Mouse (Mus musculus): ENCODE results near the gene Lypd6. TPM values are rescaled to one million over a fixed set of nuclear protein-coding genes. Genes with fewer than 3 reads are reported as not detected.

Gene Lypd6
- polyA plus RNA-seq, 1 experiment from 2014 or later = 1.7 TPM

DNA sequence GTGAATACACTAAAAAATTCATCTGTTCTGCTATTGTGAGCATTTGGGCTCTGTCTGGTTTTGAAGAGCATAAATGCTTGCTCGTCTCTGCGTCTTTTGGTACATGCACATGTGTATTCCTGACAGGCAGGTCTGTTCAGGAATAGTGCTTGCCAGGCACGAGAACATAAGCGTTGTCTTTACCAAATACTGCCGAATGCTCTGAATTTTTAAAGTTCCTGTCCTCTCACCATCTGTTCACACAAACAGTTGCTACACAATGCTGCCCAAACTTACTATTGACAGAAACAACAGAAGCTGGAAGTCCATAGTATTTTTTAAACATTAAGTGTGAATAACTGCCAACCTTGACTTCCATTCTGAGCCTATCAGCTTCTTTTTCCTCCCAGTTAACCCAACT is 112.9 kb downstream of the Lypd6 start:
- H3K36me3 ChIP-seq (ENCODE audit: control insufficient read depth, insufficient read depth, low read length) = no peaks in the 10 kb centered on the region
- H3K4me2 ChIP-seq (ENCODE audit: low read depth, low read length) = no peak overlapping the region
- H3K27ac ChIP-seq (ENCODE audit: low read length) = no peak overlapping the region
- WGBS = 77% methylated on average over 5 of the region's 5 CpGs
- H3K27me3 ChIP-seq (ENCODE audit: control insufficient read depth, insufficient read depth, low read depth, low read length) = no peaks in the 10 kb centered on the region
- H3K4me3 ChIP-seq (ENCODE audit: low read length) = no peak overlapping the region
- H3K4me1 ChIP-seq (replicated peaks; ENCODE audit: control insufficient read depth, insufficient read depth, low read length) = peaks cover 3% of the 10 kb centered on the region; the same call in 1 of the 2 replicates
- H3K9me3 ChIP-seq (ENCODE audit: control insufficient read depth, low read length) = no peaks in the 10 kb centered on the region
- ATAC-seq (ENCODE audit: low read depth) = no peak
- no peak overlapping the region for H3K9ac ChIP-seq (ENCODE audit: low read length)

DNA sequence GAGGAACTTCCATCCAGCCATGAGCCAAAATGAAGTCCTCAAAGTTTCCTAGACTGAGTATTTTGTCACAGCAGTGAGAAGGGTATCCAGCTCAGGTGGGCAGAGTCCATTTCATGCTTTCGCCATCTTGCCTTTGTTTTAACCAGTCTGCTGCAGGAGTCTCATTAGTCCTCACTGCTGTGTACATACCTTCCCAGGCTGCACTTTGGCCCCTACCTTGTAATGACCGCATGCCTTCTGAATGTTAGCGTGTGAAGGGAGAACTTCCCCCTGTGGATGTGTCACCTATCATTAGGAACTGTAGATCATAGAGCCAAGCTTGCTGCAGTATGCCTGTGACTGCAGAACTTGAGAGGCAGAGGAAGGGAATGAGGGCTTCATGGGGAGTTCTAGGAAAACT is 114.2 kb downstream of the Lypd6 start:
- Histone ChIP-seq H3K4me1 (replicated peaks; ENCODE audit: control insufficient read depth, insufficient read depth, low read length) (peaks cover 3% of the 10 kb centered on the region; the same call in 1 of the 2 replicates), H3K27ac (ENCODE audit: low read length) (no peak overlapping the region), H3K27me3 (ENCODE audit: control insufficient read depth, insufficient read depth, low read depth, low read length) (no peaks in the 10 kb centered on the region), H3K9me3 (ENCODE audit: control insufficient read depth, low read length) (no peaks in the 10 kb centered on the region), H3K4me3 (ENCODE audit: low read length) (no peak overlapping the region), H3K4me2 (ENCODE audit: low read depth, low read length) (no peak overlapping the region), H3K9ac (ENCODE audit: low read length) (no peak overlapping the region), H3K36me3 (ENCODE audit: control insufficient read depth, insufficient read depth, low read length) (no peaks in the 10 kb centered on the region)
- WGBS = 86% methylated on average over 3 of the region's 3 CpGs
- ATAC-seq (ENCODE audit: low read depth) = no peak

- H3K27me3 ChIP-seq (ENCODE audit: control insufficient read depth, insufficient read depth, low read depth, low read length) = peaks cover 3% of the 10 kb centered on the region; the same call in 1 of the 2 replicates
- H3K9me3 ChIP-seq (ENCODE audit: control insufficient read depth, low read length) = no peaks in the 10 kb centered on the region
- no peak overlapping the region for H3K27ac ChIP-seq (ENCODE audit: low read length)
- no peaks in the 10 kb centered on the region for H3K36me3 ChIP-seq (ENCODE audit: control insufficient read depth, insufficient read depth, low read length)
- no peak for ATAC-seq (ENCODE audit: low read depth)
- H3K4me1 ChIP-seq (replicated peaks; ENCODE audit: control insufficient read depth, insufficient read depth, low read length) = no peaks in the 10 kb centered on the region
- H3K9ac ChIP-seq (ENCODE audit: low read length) = no peak overlapping the region
- 83% methylated on average over 3 of the region's 3 CpGs for WGBS
- H3K4me2 ChIP-seq (ENCODE audit: low read depth, low read length) = no peak overlapping the region
- no peak overlapping the region for H3K4me3 ChIP-seq (ENCODE audit: low read length)
Measured at GRCm38 (mm10) chr2:50181332-50181731, 115.1 kb downstream of the Lypd6 start.

DNA sequence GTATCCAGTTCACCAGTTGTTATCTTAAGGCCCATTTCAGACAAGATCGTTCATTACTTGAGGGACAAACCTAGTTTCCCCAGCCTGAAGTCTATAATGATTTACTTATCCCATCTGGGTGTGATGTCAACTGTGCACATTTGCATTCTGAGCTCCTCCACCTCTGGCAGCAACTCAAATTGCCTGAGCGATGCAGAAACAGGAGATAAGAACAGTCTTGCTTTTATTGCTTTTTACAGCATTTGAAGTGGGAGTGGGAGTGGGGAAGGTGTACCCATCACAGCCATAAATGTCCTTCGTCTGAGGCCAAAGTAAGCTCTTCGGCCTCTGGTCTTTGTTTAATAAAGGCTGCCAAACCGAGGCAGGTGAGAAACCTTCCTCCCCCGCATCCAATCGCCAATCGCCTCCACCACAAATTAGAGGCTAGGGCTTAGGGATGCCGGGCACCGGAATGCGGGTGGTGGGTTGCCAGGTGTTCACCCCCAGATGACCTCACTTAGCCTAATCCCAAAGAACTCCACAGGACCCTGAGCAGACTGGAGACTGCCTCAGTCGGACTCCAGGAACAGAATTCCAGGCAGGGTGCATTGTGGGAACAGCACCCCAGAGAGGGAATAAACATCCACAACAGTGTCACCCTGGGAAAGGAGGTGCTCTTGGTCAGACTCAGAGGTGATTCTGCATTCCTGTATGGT is 120.6 kb downstream of the Lypd6 start:
- 19% methylated on average over 12 of the region's 12 CpGs for WGBS
- H3K4me2 ChIP-seq (ENCODE audit: low read depth, low read length) = no peak overlapping the region
- no peaks in the 10 kb centered on the region for H3K36me3 ChIP-seq (ENCODE audit: control insufficient read depth, insufficient read depth, low read length)
- ATAC-seq (ENCODE audit: low read depth) = no peak
- H3K4me1 ChIP-seq (replicated peaks; ENCODE audit: control insufficient read depth, insufficient read depth, low read length) = no peaks in the 10 kb centered on the region
- peaks cover 3% of the 10 kb centered on the region; the same call in 1 of the 2 replicates for H3K27me3 ChIP-seq (ENCODE audit: control insufficient read depth, insufficient read depth, low read depth, low read length)
- H3K27ac ChIP-seq (ENCODE audit: low read length) = no peak overlapping the region
- no peak overlapping the region for H3K9ac ChIP-seq (ENCODE audit: low read length)
- no peak overlapping the region for H3K4me3 ChIP-seq (ENCODE audit: low read length)
- H3K9me3 ChIP-seq (ENCODE audit: control insufficient read depth, low read length) = no peaks in the 10 kb centered on the region

GRCm38 (mm10) chr2:50188856-50189255 is 122.6 kb downstream of the Lypd6 start:
- peaks cover 3% of the 10 kb centered on the region; the same call in 1 of the 2 replicates for H3K27me3 ChIP-seq (ENCODE audit: control insufficient read depth, insufficient read depth, low read depth, low read length)
- H3K9me3 ChIP-seq (ENCODE audit: control insufficient read depth, low read length) = no peaks in the 10 kb centered on the region
- H3K36me3 ChIP-seq (ENCODE audit: control insufficient read depth, insufficient read depth, low read length) = no peaks in the 10 kb centered on the region
- WGBS = 67% methylated on average over 3 of the region's 3 CpGs
- H3K4me3 ChIP-seq (ENCODE audit: low read length) = no peak overlapping the region
- no peak for ATAC-seq (ENCODE audit: low read depth)
- no peak overlapping the region for H3K27ac ChIP-seq (ENCODE audit: low read length)
- no peak overlapping the region for H3K9ac ChIP-seq (ENCODE audit: low read length)
- no peak overlapping the region for H3K4me2 ChIP-seq (ENCODE audit: low read depth, low read length)
- no peaks in the 10 kb centered on the region for H3K4me1 ChIP-seq (replicated peaks; ENCODE audit: control insufficient read depth, insufficient read depth, low read length)

- 29% methylated on average over 1 of the region's 1 CpGs for WGBS
- Histone ChIP-seq H3K36me3 (ENCODE audit: control insufficient read depth, insufficient read depth, low read length) (no peaks in the 10 kb centered on the region), H3K27me3 (ENCODE audit: control insufficient read depth, insufficient read depth, low read depth, low read length) (no peaks in the 10 kb centered on the region), H3K4me2 (ENCODE audit: low read depth, low read length) (no peak overlapping the region), H3K9ac (ENCODE audit: low read length) (no peak overlapping the region), H3K4me1 (replicated peaks; ENCODE audit: control insufficient read depth, insufficient read depth, low read length) (no peaks in the 10 kb centered on the region), H3K27ac (ENCODE audit: low read length) (no peak overlapping the region), H3K4me3 (ENCODE audit: low read length) (no peak overlapping the region), H3K9me3 (ENCODE audit: control insufficient read depth, low read length) (no peaks in the 10 kb centered on the region)
- ATAC-seq (ENCODE audit: low read depth) = no peak
Measured at GRCm38 (mm10) chr2:50196681-50197080, 130.5 kb downstream of the Lypd6 start.

GRCm38 (mm10) chr2:50197801-50198200 is 131.6 kb downstream of the Lypd6 start:
- no peaks in the 10 kb centered on the region for H3K4me1 ChIP-seq (replicated peaks; ENCODE audit: control insufficient read depth, insufficient read depth, low read length)
- ATAC-seq (ENCODE audit: low read depth) = no peak

GRCm38 (mm10) chr2:50200541-50200940 is 134.3 kb downstream of the Lypd6 start:
- no peaks in the 10 kb centered on the region for H3K9me3 ChIP-seq (ENCODE audit: control insufficient read depth, low read length)
- H3K27me3 ChIP-seq (ENCODE audit: control insufficient read depth, insufficient read depth, low read depth, low read length) = no peaks in the 10 kb centered on the region
- no peak overlapping the region for H3K4me3 ChIP-seq (ENCODE audit: low read length)
- no peaks in the 10 kb centered on the region for H3K36me3 ChIP-seq (ENCODE audit: control insufficient read depth, insufficient read depth, low read length)
- ATAC-seq (ENCODE audit: low read depth) = no peak
- H3K4me1 ChIP-seq (replicated peaks; ENCODE audit: control insufficient read depth, insufficient read depth, low read length) = no peaks in the 10 kb centered on the region
- H3K27ac ChIP-seq (ENCODE audit: low read length) = no peak overlapping the region
- no peak overlapping the region for H3K4me2 ChIP-seq (ENCODE audit: low read depth, low read length)
- 17% methylated on average over 2 of the region's 2 CpGs for WGBS
- H3K9ac ChIP-seq (ENCODE audit: low read length) = no peak overlapping the region

More at GRCm38 (mm10) chr2:50197801-50198200, 131.6 kb downstream of the Lypd6 start:
- Histone ChIP-seq H3K4me3 (ENCODE audit: low read length) (no peak overlapping the region), H3K27me3 (ENCODE audit: control insufficient read depth, insufficient read depth, low read depth, low read length) (no peaks in the 10 kb centered on the region), H3K27ac (ENCODE audit: low read length) (no peak overlapping the region), H3K4me2 (ENCODE audit: low read depth, low read length) (no peak overlapping the region), H3K9me3 (ENCODE audit: control insufficient read depth, low read length) (no peaks in the 10 kb centered on the region), H3K36me3 (ENCODE audit: control insufficient read depth, insufficient read depth, low read length) (no peaks in the 10 kb centered on the region), H3K9ac (ENCODE audit: low read length) (no peak overlapping the region)
- WGBS = 77% methylated on average over 4 of the region's 4 CpGs

- WGBS = 60% methylated on average over 7 of the region's 7 CpGs
- Histone ChIP-seq H3K4me3 (ENCODE audit: low read length) (no peak overlapping the region), H3K9ac (ENCODE audit: low read length) (no peak overlapping the region), H3K4me2 (ENCODE audit: low read depth, low read length) (no peak overlapping the region), H3K27ac (ENCODE audit: low read length) (no peak overlapping the region), H3K27me3 (ENCODE audit: control insufficient read depth, insufficient read depth, low read depth, low read length) (no peaks in the 10 kb centered on the region), H3K4me1 (replicated peaks; ENCODE audit: control insufficient read depth, insufficient read depth, low read length) (no peaks in the 10 kb centered on the region), H3K36me3 (ENCODE audit: control insufficient read depth, insufficient read depth, low read length) (no peaks in the 10 kb centered on the region), H3K9me3 (ENCODE audit: control insufficient read depth, low read length) (no peaks in the 10 kb centered on the region)
- ATAC-seq (ENCODE audit: low read depth) = no peak
Measured at GRCm38 (mm10) chr2:50220574-50220973, 154.3 kb downstream of the Lypd6 start.
